Mouse (Mus musculus) olfactory bulb, adult 2 months (tissue): Measurements from ENCODE around the gene Lsamp.

Experiments
- CTCF ChIP-seq: fragments of 200-500 bp; IDR thresholded peaks from 2 replicates; pipeline ENCODE4 v1.5.1; 2012; ENCODE audit warnings: low read depth, mild to moderate bottlenecking, low read length, moderate library complexity; ENCODE audit not compliant: insufficient read depth
- POLR2A ChIP-seq: fragments of 200-500 bp; IDR thresholded peaks from 2 replicates; pipeline ENCODE4 v1.6.1; 2012; ENCODE audit warnings: mild to moderate bottlenecking, low read depth, low read length, moderate library complexity; ENCODE audit not compliant: insufficient read depth

GRCm38 (mm10) chr16:41936908-41937595 is 1952.9 kb downstream of the Lsamp start:
- no peak for TF ChIP-seq CTCF
- no peak for TF ChIP-seq POLR2A
